Mouse (Mus musculus): Measurements from ENCODE around the gene Pla2g10. TPM values are rescaled to one million over a fixed set of nuclear protein-coding genes. Genes with fewer than 3 reads are reported as not detected.
"Not testable (repeated sequence)": the region's sequence is repeated elsewhere in the genome, so short reads cannot be mapped to it uniquely, and the experiment has no call there.

Gene Pla2g10
- total RNA-seq (2021), result not detected
- long read RNA-seq, experiment 1, partial matches to known transcripts, result 0 of 8 reads
- long read RNA-seq, experiment 1, other reads (novel, unspliced or antisense), result 8 of 8 reads
- long read RNA-seq, experiment 2, partial matches to known transcripts, result 0 of 16 reads
- long read RNA-seq, experiment 2, other reads (novel, unspliced or antisense), result 16 of 16 reads

DNA sequence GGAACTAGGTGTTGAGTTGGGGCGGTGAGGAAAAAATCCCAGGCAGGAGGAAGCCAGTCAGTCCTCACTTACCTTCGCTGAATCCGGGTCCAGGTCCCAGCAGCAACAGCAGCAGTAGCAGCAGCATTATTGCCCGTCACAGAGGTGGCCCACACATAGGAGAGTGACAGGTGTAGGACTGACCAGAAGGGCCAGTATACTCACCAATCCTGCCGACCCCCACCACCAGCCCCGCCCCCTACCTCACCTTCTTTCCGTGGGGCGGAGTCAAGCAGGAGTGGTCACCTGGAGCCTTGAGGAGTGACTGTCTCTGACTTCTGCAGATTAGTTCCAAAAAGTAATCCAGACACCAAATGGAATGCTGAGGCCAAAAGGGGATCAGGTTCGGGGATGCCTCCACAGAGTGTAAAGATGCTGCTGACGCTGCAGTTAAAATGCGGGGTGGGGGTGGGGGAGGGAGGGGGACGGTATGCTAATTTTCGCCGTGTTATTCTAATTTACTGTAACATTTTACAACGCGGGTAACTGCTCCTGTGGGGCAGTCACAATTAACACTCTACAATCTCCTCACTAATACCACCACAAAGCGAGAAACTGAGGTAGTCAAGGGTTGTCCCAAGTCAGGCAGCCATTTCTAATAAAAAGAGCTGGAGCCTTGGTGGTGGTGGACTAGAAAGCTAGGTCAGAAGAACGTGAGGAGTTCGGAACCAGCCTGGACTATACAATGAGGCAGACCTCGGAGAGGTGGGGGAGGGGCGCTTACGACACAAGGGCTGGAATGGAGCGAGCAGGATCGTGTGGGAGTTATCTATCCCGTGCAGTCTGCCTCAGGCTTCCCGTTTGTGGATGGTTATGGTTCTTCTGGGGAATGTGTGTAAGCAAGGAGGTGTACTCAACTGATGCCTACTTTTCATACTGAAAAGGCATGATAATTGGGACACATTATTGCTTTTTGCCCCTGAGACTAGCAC, at the start of gene Pla2g10:
Pla2g10 (minus strand) TSS at position 699 of the 971 bp plus-strand sequence.
- no peak for DNase-seq (ENCODE audit: low spot score in 2 of 2)

DNA sequence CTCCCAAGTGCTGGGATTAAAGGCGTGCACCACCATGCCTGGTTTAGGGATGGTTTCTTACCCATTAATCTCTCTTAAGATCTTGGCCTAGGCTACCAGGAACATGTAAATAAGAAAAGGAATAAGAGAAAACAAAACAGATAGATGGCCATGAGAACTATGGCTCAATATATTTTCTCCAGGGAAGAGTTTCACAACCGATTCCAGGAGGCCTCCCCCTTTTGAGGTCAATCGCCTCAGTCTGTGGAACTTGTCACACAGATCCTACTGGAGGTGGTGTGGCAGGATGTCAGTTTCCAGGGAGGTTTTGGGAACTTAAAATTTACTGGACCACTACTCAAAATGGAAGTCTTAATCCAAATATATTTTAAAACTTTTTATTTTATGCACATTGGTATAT, 43.9 kb upstream of the Pla2g10 start:
- DNase-seq (ENCODE audit: low spot score in 2 of 2), result not testable (repeated sequence)

DNA sequence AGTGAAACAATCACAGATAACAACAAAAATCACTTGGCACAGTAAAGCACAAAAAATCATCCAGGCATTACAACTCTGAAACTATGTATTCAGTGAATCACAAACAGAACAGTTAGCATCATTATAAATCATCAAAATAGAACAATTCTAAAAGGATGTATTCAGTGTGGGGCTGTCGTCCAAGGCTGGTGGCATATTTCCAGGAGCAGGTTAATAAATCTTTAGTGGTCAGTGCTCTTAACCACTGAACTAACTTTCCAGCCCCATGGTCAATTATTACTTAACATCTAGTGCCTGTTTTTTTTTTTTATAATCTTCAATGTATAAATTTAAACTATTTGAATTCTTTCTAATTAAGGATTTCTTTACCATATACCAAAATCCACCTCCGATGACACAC, 43.2 kb upstream of the Pla2g10 start:
- DNase-seq (ENCODE audit: low spot score in 2 of 2), result not testable (repeated sequence)

DNA sequence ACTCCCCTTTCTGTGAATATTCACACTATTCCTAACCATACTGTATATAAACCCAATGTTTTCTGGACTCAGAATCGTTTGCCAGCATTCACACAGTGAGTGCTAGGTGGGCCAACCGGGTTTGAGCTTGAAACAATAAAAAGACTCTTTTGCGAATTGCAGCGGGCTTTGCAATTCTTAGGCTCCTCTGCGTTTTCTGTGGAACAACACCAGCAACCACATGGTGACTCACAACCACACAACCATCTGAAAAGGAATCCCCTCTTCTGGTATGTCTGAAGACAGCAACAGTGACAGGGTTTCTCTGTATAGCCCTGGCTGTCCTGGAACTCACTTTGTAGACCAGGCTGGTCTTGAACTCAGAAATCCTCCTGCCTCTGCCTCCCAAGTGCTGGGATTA, 41.3 kb upstream of the Pla2g10 start:
- DNase-seq (ENCODE audit: low spot score in 2 of 2), result not testable (repeated sequence)

DNA sequence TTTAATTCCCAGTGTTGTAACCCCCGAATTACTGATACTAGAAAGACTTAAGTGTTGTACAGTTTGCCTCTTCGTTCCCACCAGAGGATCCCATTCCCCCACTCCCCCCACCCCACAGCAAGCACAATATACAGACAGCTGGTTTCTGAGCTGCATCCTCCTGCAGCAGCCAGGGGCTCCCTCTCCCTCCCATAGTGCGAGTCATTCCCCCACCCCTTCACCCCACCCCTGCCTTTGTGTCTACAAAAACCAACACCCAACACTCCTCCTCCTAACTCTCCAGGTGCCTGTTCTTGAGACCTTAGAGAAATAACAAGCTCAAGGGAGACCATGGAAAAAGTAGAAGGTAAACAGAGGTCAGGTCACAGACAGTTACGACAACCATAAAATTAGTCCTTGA, 40.8 kb upstream of the Pla2g10 start:
- not testable (repeated sequence) for DNase-seq (ENCODE audit: low spot score in 2 of 2)

DNA sequence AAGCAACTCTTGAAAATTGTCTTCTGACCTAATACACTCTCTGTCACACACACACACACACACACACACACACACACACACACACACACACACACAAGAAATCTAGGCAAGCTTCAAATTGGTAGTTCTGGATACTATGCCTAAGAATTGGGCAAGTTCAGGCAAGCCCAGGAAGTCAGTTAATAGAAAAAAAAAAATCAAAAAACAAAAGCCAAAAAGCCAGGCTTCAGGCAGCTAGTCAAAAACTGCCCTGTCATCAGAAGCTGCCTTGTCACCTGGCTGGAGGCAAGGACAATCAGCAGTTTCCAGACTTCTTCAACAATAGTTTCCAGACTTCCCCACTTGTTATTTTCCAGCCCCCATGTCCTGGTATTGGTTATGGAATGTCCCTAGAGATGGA, 35.6 kb upstream of the Pla2g10 start:
- DNase-seq (ENCODE audit: low spot score in 2 of 2), result no peak

DNA sequence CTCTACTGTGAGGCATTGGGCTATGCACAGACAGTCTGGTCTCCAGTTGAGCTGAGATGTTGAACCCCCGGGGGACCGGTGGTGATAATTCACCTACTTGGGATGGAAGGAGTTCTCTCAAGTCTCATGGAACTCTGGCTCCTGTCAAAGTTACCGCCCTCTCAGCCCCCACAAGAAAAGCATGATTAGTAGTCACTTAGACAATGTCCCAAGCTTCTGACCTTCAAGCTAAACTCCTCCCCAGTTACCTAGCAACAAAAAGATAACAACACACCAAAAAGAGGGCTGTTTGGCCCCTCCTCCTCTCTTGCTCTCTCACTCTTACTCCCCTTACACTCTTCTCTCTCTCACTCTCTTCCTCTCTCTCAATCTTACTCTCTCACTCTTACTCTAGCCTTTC, 33.7 kb upstream of the Pla2g10 start:
- DNase-seq (ENCODE audit: low spot score in 2 of 2), result no peak

DNA sequence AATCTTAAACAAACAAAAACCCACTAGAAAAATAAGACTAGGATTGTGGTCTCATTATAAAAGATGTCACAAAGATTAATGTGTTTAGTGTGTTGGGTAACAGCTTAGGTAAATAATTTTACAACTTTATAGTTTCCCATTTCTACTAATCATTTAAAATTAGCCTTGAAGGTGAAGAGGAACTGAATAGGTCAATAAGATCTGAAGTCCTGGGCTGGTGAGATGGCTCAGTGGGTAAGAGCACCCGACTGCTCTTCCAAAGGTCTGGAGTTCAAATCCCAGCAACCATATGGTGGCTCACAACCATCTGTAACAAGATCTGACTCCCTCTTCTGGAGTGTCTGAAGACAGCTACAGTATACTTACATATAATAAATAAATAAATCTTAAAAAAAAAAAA, 32.0 kb upstream of the Pla2g10 start:
- DNase-seq (ENCODE audit: low spot score in 2 of 2), result not testable (repeated sequence)

DNA sequence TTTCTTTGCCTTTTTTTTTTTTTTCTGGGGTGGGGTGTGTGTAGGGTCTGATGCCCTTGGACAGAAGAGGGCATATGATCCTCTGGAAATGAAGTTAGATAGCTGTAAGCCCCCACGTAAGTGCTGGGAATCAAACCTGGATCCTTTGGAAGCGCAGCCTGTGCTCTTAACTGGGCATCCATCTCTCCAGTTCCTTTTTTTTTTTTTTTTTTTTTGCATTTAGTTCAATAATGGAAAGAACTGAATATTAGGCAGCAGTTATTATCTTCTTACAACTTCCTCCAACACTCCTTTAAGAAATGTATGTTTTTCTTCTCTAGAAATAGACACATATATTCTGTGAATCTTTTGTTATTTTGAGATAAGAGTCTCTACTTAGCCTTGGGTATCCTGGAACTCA, 27.0 kb upstream of the Pla2g10 start:
- DNase-seq (ENCODE audit: low spot score in 2 of 2), result no peak

DNA sequence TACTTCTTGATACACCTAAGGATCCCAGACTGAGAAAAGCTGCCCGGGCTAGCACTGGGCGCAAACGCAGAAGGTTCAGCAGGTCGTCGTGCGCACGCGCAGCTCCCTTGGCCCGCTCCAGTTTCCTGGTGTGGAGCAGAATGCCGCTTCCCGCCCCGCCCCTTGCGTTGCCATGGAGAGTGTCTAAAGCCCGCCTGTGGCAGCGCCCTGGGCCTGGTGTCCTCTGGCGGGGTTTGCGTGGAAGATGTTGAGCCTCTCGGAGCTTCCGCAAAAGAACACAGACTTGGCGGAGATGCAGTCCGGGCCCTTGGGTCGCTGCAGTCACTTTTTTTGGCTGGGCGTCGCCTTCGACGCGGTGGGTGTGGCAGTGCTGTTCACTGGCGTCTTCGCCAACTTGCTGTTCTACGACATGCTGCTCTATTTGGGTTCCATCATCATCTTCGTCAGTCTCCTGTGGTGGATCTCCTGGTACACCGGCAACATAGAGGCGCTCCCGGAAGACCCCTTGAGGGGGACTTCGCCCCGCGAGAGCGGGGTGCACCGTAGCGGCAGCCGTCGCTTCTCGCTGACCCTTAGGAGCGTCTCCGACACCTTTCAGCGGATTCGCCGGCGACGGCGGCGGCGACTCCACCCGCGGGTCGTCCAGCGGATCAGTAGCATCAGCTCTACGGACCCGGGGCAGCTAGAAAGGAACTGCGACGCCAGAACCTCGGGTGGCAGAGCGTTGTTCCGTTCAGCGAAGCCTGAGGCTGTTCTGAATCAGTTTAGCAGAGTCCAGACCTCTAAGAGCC, 23.8 kb upstream of the Pla2g10 start:
- peak; percentile 86 to 94 for DNase-seq (ENCODE audit: low spot score in 2 of 2)

DNA sequence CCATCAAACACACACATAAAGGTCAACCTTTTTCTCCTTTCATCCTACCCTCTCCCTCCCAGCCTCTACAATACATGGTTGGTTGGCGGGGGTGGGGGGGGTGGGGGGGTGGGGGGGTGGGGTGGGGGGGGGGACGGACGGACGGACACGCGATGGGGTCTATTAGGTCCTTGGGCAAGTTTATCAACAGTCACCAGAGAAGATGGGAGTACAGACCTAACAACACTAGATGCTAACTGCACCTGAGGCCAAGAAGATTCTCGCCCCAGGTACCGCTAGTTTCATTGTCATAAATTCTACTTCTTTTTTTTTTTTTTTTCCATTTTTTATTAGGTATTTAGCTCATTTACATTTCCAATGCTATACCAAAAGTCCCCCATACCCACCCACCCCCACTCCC, 23.2 kb upstream of the Pla2g10 start:
- no peak for DNase-seq (ENCODE audit: low spot score in 2 of 2)

DNA sequence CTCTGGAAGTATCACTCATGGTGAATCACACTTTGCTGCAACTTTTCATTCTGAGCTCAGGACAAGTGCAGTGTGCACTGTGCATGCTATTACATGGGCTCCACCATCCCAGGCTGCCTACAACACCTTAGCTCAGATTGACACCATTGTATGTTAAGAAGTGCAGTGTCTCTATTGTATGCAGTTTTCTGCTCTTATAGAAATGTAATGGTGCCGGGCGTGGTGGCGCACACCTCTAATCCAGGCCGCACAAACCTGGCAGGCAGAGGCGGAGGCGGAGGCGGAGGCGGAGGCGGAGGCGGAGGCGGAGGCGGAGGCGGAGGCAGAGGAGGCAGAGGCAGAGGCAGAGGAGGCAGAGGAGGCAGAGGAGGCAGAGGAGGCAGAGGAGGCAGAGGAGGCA, 19.8 kb upstream of the Pla2g10 start:
- no peak for DNase-seq (ENCODE audit: low spot score in 2 of 2)

GRCm38 (mm10) chr16:13749981-13750380, 19.2 kb upstream of the Pla2g10 start:
- DNase-seq (ENCODE audit: low spot score in 2 of 2), result no peak

- no peak for DNase-seq (ENCODE audit: low spot score in 2 of 2)
Measured at GRCm38 (mm10) chr16:13749306-13749705, 18.5 kb upstream of the Pla2g10 start.

DNA sequence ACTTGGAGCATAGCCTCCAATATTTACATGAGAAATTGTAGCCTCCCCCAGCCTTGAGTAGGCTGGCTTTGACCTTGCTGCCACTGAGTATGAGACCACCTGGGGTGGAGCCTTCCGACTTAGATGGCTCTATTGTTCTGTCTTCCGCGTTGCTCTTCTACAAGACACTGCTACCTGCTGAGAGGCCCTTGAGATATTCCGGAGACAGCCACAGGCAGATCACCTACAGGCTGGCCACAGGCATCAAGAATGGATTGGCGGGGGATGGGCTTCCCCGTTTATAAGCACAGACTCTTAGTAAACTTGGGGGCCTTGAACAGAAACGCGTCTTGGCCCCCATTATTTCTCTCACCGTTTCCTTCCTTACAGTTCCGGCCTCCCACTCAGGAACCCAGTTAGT, 18.0 kb upstream of the Pla2g10 start:
- DNase-seq (ENCODE audit: low spot score in 2 of 2), result not testable (repeated sequence)

DNA sequence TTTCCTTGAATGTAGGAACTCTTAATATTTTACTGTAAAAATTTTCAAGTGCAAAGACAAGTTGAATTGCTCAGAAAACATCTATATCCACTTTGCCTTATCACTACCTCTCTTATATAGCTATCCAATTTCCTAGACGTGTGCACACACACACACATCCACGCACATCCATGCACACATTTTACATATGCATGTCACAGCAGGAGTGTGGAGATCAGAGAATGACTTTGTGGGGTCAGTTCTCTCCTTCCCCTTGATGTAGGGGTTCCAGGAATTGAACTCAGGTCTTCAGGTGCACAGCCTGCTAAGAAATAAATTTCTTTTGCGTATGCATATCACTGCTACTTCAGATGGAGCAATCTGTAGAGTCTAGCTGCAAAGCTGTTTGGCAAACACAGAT, 17.3 kb upstream of the Pla2g10 start:
- DNase-seq (ENCODE audit: low spot score in 2 of 2), result no peak

DNA sequence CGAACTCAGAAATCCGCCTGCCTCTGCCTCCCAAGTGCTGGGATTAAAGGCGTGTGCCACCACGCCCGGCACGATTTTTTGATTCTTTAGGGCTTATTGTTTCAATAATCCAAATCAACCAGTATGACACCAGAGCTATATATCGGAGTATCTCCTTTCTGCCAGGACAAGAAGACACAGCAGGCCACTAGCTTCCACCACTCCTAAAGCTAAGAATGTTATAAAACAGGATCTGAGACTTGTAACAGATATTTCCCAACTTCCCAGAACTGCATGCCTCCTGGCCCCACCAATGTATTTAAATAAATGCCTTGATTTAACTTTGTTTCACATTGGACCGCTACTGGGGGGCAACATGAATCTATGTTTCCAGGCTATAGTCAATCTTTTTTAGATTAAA, 16.9 kb upstream of the Pla2g10 start:
- no peak for DNase-seq (ENCODE audit: low spot score in 2 of 2)

DNA sequence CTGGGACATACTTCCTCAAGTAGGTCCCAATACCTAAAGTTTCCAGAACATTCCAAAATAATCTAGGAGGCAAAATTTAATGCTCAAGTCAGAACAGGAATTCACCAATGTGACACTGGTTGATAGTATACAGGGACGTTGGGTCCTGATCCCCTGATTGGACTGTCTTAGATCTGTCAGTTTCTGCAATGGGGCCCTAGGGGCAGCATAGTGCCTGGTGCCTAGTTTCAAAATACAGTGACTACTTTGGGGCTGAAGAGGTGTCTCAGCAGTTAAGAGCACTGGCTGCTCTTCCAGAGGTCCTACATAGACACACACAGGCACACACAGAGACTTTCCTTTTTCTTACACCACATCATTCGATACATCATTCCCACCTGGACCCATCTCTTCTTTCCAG, 10.1 kb upstream of the Pla2g10 start:
- DNase-seq (ENCODE audit: low spot score in 2 of 2), result no peak

DNA sequence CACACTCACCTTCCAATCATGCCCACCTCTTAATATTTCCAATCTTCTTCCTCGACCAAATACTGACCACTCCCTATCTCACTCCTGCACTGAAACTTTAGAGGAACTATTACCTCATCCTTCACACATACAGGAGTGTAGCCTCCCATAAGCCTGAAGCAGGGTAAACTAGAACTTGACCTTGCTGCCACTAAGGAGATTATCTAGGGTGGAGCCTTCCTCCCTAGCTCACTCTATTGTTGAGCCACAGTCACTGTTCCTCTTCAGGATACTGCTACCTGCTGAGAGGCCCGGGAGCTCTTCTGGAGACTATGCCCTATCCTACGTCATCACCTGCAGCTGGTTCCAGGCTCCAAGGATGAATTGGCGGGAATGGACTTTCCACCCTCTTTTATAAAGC, 8.3 kb upstream of the Pla2g10 start:
- DNase-seq (ENCODE audit: low spot score in 2 of 2), result not testable (repeated sequence)

DNA sequence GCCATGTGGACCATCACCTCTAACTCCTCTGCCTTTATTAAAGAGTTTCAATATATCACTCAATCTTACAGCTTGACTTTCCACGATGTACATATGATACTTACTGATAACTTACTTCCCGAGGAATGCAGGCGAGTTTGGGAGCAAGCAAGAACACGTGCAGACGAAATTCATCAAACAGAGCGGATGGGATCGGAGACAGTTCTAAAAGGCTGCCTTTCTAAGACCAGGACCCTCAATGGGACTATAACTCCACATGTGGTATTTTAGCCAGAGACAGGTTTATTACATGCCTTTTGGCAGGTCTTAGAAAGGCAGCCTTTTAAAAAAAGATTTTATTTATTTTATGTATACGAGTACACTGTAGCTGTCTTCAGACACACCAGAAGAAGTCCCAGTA, 5.2 kb upstream of the Pla2g10 start:
- no peak for DNase-seq (ENCODE audit: low spot score in 2 of 2)

GRCm38 (mm10) chr16:13733518-13734137, 2.8 kb upstream of the Pla2g10 start:
- peak; percentile 58 to 76 for DNase-seq (ENCODE audit: low spot score in 2 of 2)

All from layer of hippocampus, postnatal 14 days (tissue).